Mouse (Mus musculus): Measurements from ENCODE around the gene Cpne1. TPM values are rescaled to one million over a fixed set of nuclear protein-coding genes. Genes with fewer than 3 reads are reported as not detected.

Gene Cpne1
- polyA plus RNA-seq, 1 experiment from 2014 or later: 22.6 TPM

- Histone ChIP-seq H3K4me2 (no peak overlapping the region), H3K27me3 (peaks cover 9% of the 10 kb centered on the region; the same call in 1 of the 2 replicates), H3K9me3 (replicated peaks) (no peaks in the 10 kb centered on the region), H3K36me3 (replicated peaks) (no peaks in the 10 kb centered on the region), H3K4me3 (replicated peaks) (no peak overlapping the region), H3K9ac (no peak overlapping the region), H3K27ac (replicated peaks) (no peak overlapping the region), H3K4me1 (replicated peaks) (no peaks in the 10 kb centered on the region)
- no peak for ATAC-seq (ENCODE audit: insufficient read depth)
- WGBS (ENCODE audit: insufficient replicate concordance): 79% methylated on average over 3 of the region's 3 CpGs
Measured at GRCm38 (mm10) chr2:156039390-156039789, 72.4 kb downstream of the Cpne1 start.

- no peaks in the 10 kb centered on the region for H3K27me3 ChIP-seq
- H3K9me3 ChIP-seq (replicated peaks): no peaks in the 10 kb centered on the region
- H3K36me3 ChIP-seq (replicated peaks): no peaks in the 10 kb centered on the region
- H3K4me3 ChIP-seq (replicated peaks): no peak overlapping the region
- H3K9ac ChIP-seq: no peak overlapping the region
- ATAC-seq (ENCODE audit: insufficient read depth): no peak
- H3K4me2 ChIP-seq: no peak overlapping the region
- peaks cover 35% of the 10 kb centered on the region for H3K4me1 ChIP-seq (replicated peaks)
- no peak overlapping the region for H3K27ac ChIP-seq (replicated peaks)
Measured at GRCm38 (mm10) chr2:156025482-156025881, 86.3 kb downstream of the Cpne1 start.

Other genes starting within 250 kb of the Cpne1 start
- gene Uqcc1, start 181.7 kb downstream of the Cpne1 start, polyA plus RNA-seq (2015; fragmentation: Nextera tagmentation; extraction: Ambion mirVana): 32.1 and 33.5 TPM in 2 replicates
- gene Gm15557, start 171.2 kb downstream of the Cpne1 start, polyA plus RNA-seq (2015; fragmentation: Nextera tagmentation; extraction: Ambion mirVana): not detected in 2 replicates
- gene Gdf5, start 166.6 kb downstream of the Cpne1 start, polyA plus RNA-seq (2015; fragmentation: Nextera tagmentation; extraction: Ambion mirVana): not detected in 2 replicates
- gene Cep250, start 155.5 kb downstream of the Cpne1 start, polyA plus RNA-seq (2015; fragmentation: Nextera tagmentation; extraction: Ambion mirVana): 8.2 and 9.7 TPM in 2 replicates
- 0.78 and 0.90 TPM in 2 replicates for gene 6430550D23Rik, start 104.0 kb downstream of the Cpne1 start, polyA plus RNA-seq (2015; fragmentation: Nextera tagmentation; extraction: Ambion mirVana)
- 103 and 122 TPM in 2 replicates for gene Ergic3, start 103.9 kb downstream of the Cpne1 start, polyA plus RNA-seq (2015; fragmentation: Nextera tagmentation; extraction: Ambion mirVana)
- not detected in 2 replicates for gene Fer1l4, start 59.0 kb downstream of the Cpne1 start, polyA plus RNA-seq (2015; fragmentation: Nextera tagmentation; extraction: Ambion mirVana)
- 0.62 and 1.1 TPM in 2 replicates for gene Spag4, start 46.8 kb downstream of the Cpne1 start, polyA plus RNA-seq (2015; fragmentation: Nextera tagmentation; extraction: Ambion mirVana)
- gene Rbm12, start within 50 bp of the Cpne1 start, polyA plus RNA-seq (2015; fragmentation: Nextera tagmentation; extraction: Ambion mirVana): 7.4 and 9.7 TPM in 2 replicates
- 3.9 and 4.0 TPM in 2 replicates for gene Gm28036, start 15.1 kb upstream of the Cpne1 start, polyA plus RNA-seq (2015; fragmentation: Nextera tagmentation; extraction: Ambion mirVana)
- gene Romo1, start 32.1 kb upstream of the Cpne1 start, polyA plus RNA-seq (2015; fragmentation: Nextera tagmentation; extraction: Ambion mirVana): 159 and 192 TPM in 2 replicates
- 50.7 and 52.3 TPM in 2 replicates for gene Nfs1, start 32.2 kb upstream of the Cpne1 start, polyA plus RNA-seq (2015; fragmentation: Nextera tagmentation; extraction: Ambion mirVana)
- gene Rbm39, start 68.3 kb upstream of the Cpne1 start, polyA plus RNA-seq (2015; fragmentation: Nextera tagmentation; extraction: Ambion mirVana): 207 and 223 TPM in 2 replicates
- gene Phf20, start 84.5 kb upstream of the Cpne1 start, polyA plus RNA-seq (2015; fragmentation: Nextera tagmentation; extraction: Ambion mirVana): 10.8 and 14.7 TPM in 2 replicates
- gene Cnbd2, start 200.3 kb upstream of the Cpne1 start, polyA plus RNA-seq (2015; fragmentation: Nextera tagmentation; extraction: Ambion mirVana): 1.9 and 2.0 TPM in 2 replicates
- gene Scand1, start 200.7 kb upstream of the Cpne1 start, polyA plus RNA-seq (2015; fragmentation: Nextera tagmentation; extraction: Ambion mirVana): 26.3 and 28.5 TPM in 2 replicates